Mouse (Mus musculus) spleen, adult 18-20 months (tissue): ENCODE data around the gene Btbd35f2.
"Not testable (repeated sequence)": the region's sequence is repeated elsewhere in the genome, so short reads cannot be mapped to it uniquely, and the experiment has no call there.

ENCODE experiments used
- DNase-seq, 2 experiments: peaks; one replicate each; pipeline ENCODE4 v3.0.0; 2022; ENCODE audit warnings: mixed read lengths in 2 of 2

The Btbd35f2 gene

GRCm38 (mm10) chrX:32278094-32278493, at the start of gene Btbd35f2:
Gene Btbd35f2 (plus strand): TSS chrX:32278394.
- not testable (repeated sequence) for DNase-seq
